Mouse (Mus musculus): ENCODE measurements around the gene Chmp4b.

Chmp4b gene

DNA sequence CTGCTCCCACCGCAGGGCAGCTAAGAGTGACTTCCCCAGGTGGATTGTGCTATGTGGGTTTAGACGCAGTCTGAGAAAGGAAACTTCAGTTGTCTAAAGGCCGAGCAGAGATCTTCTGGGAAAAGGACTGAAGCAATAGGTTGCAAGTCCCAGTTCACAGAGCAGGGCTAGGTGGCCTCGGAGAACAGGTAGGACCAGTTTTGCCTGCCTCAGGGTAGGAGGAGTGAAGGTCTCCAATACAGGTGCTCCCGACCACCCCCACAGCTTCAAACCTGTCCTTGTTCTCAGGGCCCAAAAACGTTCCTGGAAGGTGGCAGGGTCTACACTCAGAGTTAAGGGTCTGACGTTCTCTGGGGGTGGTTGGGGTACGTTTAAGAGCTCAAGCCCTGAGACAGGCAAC, at the start of gene Chmp4b:
TSS of gene Chmp4b (plus strand) at position 343 of the 400 bp plus-strand sequence.
- DNase-seq = no peak

DNA sequence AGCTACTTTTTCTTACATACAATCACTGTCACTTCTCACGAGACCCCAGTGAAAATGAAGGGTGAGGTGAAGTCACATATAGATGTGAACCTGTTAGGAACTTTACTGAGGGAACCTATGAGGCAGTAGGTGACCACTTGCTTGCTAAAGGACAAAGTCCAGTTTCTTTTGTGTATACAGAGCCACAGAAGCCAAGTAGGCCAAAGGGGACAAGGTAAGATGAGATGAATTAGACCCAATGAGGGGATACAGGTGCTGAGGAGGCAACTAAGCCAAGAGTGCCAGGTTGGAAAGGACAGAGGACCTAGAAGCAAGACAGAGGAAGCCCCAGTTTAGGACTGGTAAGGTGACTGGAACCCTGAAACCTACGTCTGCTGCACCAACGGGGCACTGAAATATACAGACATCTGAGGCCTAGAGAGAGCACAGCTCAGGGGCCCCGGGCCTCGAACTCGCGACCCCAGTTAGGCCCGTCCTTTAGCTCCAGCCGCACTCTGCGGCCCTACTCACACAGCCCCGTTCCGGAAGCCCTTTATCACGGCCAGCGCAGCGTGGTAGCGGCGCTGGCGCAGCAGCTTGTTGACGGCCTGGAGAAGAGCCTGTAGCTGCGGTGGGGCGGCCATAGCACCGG, 48.4 kb upstream of the Chmp4b start:
- no peak for DNase-seq

DNA sequence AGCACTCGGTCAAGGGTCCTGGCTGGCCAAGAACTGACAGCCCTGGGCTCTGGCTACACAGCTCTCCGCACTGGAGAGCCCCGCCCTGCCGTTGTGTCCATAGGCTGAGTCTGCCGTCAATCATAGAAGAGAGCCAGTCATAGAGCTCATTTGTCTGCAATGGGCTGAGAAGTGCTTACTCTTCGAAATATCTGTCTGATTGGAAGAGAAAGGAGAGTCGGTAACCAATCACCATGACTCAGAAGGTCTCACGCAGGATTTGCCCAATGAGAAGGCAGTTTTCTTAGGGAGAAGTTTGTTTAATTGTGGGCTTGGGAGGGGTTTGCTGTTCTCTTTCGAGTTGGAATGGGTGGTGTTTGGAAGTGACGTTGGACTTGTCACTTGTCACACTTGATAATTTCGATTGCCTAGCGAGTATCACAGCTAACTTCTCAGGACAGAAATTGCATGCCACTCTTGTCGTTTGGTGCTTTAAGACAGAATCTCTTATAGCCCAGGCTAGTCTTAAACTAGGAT, 47.8 kb upstream of the Chmp4b start, which contains the start of gene Pxmp4:
TSS of gene Pxmp4 (minus strand) at position 71 of the 516 bp plus-strand sequence.
- peak; percentile 99 for DNase-seq

DNA sequence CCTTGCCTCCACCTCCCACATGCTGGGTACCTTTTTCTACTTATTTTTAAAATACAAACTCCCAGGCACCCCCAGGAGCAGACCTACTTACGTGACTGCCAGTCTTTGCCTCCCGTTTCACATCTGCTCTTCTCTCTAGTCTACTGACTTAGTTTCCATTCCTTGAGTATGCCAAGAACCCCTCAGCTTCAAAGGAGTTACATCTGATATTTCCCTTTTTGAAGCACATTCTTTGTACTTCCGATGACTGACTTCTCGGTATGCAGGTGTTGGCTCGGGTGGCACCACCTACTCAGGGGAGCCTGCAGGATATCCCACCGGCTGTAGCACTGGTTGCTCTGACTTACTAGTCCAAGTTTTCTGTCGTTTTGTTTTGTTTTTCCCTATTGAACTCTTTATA, 47.3 kb upstream of the Chmp4b start:
- no peak for DNase-seq

DNA sequence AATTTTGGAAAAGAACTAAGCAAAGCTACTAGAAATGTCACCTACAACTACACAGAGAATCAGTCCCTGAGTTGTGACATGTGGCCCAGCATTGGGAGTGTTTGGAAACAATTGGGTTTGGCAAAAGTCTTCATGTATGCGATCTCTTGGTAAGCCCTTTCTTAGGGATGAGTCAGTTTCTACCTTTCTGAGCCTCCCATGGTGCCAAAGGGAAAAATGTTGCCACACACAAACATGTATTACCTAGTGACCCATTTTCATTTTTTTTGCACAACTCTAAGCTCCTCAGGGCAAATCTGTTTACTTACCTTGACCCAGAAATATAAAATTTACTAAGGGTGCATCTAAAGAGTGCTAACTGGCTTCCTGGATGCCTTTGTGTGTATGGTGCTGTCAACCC, 44.5 kb upstream of the Chmp4b start:
- DNase-seq = no peak

DNA sequence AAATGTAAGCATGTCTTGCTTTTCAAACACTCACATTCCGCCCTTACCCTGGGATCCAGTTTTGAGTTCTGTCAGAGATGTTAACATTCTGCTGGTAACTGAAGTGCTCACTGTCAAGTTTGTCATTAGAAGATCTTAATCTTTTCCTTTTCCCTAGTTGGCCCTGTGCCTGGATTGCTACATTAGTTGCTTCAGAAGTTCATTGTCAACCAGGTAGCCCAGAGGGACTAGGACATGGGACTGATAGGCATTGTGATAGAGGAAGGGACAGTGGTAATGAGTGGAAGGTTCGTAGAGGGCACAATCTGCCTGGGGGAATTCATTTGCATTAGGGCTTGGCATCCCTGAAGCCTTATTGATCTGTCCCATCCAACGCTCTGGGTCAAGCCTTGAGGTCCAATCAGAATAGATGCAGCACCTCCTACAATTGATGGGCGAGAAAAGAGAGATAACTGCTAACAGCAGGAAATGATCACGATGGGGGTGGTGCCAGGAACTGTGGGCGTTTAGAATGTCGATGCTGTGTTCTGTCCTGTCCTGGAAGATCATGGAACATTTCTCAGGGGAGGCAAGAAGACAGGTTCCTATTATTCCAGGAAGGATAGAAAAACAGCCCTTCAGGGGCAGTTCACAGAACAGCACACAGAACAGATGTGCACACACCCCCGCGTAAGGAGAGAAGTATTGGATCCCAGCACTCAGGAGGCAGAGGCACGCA, 42.3 kb upstream of the Chmp4b start:
- DNase-seq = no peak

DNA sequence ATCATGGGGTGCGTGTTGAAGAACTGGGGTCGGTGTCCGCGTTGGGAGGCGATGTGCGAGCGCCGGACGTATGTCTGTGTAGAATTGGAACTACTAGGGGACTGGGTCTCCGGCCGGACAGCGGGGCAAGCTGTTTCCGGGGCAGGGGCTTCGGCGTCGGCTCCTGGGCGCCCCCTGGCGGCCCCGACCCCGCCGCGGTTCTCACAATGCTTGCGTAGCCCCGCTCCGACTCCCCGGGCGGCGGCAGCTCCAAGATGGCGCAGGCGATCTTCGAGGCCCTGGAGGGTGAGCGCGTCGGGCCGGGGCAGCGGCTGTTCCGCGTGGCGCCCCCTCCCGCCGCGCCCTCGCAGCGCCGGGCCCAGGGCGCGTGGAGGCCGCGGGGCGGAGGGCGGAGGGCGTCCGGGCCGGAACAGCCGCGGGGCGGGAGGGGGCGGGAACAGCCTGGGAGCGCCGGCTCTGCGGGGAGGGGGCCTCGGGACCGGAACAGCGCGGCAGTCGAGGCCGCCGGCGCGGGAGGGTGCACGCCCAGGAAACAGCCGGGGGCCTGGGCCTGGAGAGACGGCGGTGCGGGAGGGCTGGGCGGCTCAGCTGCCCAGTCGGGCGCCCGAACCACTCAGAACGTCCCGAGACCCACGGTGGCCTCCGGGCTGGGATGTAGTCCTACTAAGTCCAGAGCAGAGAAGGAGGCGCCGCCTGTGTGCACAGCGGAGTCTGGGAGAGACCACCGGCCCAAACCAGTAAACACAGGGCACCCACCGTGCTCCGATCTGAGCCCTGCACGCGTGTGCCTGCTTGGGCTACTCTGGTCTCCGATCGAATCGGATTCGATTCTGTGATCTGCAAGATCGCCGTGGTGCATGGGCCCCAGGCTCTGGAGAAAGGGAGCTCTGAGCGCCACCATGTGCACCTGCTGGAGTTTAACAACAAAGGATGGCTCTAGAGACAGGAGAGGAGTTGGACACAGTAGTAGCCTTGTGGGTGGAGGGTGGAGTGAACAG, 38.1 kb upstream of the Chmp4b start, which contains the start of the genes Zfp341 and 4930519P11Rik:
TSS of gene Zfp341 (plus strand) at position 180 of the 998 bp plus-strand sequence.
TSS of gene 4930519P11Rik (minus strand) at position 320 of the 998 bp plus-strand sequence.
- DNase-seq = peak; percentile 86

DNA sequence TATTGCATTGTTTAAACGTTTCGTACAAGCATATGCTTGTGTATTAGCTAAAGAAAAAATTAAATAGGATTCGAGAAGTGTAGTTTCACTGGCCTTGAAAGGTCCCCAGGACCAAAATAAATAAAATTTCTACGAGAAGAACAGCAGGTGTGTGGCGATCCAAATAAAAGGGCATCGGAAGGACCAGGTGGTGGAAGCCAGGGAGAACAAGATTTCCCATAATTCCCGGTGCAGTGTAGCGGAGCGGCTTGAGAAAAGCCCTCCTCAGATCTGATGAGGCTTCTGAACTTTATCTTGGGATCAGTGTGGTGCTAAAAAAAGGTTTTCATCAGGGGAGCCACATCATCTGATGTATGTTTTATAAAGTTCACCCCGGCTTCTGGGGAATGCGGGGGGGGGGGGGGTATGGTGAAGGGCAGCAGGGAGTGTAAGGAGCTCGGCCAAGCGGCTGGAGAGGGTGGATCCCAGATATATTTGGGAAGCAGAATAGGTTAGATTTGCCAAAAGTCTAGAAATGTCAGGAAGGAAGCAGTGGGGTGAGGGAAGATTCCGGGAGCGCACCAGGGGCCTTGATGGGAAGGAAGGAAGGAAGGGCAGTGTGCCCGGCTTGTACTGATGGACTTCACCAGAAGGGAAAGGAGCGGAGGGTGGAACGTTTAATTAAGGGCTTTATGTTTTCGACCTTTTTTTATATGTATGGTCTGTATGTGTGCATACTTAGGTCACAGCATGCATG, 36.5 kb upstream of the Chmp4b start:
- no peak for DNase-seq

DNA sequence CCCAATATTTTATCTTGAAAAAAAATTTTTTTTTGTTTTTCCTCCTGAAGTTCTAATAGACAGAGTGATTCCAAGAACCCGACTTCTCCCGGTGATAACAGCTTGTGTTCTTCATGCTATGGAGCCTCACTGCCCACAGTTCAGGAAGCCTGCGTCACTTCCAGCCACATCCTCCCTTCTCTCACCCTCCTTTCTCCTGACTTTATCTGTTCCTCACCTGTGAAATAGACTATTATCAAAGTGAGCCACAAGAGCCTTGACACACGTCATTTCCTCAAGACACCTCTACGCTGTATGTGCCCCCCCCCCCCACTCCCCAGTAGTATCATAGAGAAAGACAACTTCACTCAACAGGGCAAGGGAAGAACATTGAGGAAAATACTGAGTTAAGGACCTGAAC, 35.8 kb upstream of the Chmp4b start:
- DNase-seq = no peak

DNA sequence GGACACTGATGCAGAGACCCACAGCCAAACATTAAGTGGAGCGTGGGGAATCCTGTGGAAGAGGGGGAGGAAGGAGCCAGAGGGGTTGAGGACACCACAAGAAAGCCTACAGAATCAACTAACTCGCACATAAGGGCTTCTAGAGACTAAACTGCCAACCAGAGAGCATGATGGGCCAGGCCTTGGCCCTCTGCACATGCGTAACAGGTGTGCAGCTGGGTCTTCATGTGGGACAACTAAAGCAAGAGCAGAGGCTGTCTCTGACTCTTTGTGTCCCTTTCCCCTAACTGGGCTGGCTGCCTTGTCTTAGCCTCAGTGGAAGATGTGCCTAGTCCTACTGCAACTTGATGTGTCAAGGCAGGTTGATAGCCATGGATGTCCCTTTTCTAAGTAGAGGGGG, 34.4 kb upstream of the Chmp4b start:
- DNase-seq = no peak

DNA sequence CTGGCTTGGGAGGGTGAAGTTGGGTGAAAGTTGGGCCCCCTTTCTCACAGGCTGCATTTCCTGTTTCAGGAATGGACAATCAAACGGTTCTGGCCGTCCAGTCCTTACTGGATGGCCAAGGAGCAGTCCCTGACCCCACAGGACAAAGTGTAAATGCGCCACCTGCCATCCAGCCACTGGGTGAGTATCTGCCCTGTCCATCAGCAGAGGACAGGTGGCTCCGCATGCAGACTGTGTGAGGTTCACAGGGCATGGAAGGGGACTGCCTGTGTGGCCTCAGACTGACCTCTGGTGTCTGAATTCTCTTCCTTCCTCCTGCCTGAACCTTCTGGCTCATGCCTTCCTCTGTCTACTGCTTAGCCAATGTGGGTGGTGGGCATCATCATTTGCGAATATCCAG, 29.8 kb upstream of the Chmp4b start:
- no peak for DNase-seq

DNA sequence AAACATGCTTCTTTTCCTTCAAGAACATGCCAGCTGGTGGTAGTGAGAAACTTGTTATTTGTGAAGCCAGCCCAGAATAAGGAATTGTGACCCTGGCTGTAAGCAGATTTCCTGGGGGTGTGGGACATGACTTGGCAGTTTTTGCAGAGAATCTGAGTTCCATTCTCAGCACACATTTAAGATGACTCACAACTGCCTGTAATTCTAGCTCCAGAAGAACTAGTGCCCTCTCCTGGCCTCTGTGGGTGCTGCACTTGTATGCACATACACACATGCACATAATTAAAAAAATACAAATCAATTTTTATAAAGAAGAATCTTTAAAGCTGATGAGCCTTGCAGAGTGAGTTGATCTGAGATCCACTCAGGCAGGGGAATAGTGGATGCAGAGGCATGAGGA, 27.4 kb upstream of the Chmp4b start:
- no peak for DNase-seq

DNA sequence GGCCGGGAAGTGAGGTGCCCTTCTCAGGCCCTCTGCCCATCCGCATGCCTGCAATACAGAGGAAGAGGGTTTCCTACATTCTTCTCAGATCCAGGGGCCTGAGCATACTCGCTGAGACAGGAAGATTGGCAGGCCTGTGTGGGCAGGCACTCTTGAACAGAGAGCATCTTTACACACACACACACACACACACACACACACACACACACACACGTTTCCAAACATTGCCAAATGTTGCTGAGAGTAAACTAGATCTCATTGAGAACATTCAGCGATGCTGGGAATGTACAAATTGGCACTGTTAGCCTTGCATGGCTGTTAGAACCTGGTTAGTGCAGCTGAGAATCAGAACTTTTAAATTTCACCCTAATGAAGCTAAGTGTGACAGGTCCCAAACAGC, 21.0 kb upstream of the Chmp4b start:
- no peak for DNase-seq

DNA sequence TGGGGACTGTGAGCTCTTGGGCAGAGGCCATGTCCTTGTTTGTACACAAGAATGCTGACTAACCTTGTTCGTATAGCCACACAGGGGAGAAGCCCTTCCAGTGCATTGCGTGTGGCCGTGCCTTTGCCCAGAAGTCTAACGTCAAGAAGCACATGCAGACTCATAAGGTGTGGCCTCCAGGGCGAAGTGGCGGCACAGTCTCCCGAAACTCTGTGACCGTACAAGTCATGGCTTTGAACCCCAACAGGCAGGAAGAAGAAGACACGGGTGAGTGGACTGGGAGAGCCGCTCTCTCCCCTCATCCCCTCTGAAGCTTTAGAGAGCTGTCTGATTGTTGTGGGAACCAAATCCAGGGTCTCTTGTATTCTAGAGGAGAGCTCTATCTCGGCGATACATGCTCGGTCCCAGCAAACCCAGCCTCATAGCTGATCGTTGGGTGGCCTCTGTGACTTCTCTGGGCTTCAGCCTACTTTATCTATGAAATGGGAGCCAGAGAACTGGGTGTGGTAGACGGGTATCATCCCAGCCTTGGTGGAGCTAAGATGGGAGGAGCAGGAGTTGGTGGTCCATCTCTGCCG, 19.2 kb upstream of the Chmp4b start:
- no peak for DNase-seq

DNA sequence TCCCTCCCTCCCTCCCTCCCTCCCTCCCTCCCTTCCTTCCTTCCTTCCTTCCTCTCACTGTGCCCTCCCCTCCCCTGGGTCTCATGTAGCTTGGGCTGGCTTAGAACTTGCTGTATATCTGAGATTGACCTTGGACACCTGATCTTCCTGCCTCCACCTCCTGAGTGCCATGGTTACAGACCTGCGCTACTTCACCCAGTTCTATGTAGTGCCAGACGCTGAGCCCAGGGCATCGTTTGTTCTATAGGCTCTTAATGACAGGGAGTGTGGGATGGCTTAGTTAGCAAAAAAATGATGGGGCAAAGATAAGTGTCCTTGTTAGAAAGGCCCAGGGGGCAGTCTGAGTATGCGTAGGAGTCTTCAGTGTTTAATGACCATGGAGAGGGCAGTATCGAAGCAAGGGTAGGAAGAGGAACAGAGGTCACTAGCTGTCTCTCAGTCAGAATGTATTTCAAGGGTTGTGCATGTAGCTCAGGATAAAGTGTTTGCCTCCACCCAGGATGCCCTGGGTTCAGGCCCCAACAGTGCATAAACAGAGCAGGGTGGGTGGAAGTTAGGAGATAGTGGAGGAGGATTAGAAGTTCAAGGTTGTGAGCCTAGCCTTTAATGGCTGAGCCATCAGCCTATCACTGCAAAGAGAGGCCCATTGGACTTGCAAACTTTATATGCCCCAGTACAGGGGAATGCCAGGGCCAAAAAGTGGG, 18.3 kb upstream of the Chmp4b start:
- no peak for DNase-seq

DNA sequence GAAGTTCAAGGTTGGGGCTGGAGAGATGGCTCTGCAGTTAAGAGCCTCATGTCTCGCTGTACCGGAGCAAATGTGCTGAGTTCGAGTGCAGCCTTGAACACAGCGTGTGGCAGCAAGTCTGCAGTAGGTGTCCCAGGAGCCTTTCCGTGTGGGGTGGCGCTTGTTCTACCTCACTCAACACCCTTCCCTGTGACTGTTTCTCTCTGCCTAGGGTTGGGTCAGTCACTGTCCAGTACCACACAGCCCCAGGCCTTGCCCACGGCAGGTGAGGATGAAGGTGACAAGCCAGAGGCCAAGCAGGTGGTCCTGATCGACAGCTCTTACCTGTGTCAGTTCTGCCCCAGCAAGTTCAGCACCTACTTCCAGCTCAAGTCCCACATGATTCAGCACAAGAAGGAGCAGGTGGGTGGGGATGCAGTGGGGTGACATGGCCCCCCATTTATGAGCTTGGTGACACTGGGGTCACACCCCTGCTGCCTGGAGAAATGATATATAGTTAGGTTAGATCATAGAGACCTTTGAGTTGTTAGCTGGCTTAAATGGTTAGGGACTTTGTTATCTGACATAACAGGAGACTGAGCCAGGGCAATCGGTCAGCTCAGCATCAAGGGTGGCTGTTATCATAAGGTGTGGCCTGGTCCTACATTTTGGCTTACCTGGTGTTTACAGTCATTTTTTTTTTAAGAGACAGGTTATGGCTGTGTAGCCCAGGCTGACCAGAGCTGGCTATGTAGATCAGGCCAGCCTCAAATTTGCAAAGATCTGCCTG, 17.4 kb upstream of the Chmp4b start:
- no peak for DNase-seq

DNA sequence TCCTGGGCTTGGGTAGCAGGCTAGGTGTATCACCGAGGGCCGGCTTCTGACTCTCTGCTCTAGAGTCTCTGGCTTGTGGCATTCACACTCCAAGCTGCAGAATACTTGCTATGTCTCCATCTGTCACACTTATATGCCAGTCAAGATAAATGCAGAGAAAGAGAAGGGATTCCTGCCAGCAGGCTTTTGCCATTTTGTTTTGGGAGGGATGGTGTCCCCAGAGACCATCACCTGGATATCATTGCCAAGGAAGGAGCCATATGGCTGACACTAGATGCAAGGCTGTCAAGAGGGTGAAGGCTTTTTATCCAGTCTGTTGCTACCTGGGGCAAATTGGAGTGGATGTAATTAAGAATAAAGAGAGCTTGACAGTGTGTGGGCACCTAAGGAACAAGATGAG, 15.7 kb upstream of the Chmp4b start:
- no peak for DNase-seq

DNA sequence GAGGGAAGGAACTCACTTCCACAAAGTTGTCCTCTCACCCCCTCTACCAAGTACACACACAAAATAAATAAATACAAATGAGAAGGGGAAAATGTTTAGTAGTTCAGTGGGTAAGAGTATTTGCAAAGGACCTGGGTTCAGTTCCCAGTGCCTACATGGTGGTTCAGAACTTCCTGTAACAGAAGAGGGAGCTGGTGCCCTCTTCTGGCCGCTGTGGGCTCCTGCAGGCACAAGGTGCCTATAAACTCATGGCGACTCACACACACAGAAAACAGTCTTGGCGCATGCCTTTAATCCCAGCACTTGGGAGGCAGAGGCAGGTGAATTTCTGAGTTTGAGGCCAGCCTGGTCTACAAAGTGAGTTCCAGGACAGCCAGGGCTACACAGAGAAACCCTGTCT, 13.0 kb upstream of the Chmp4b start:
- DNase-seq = no peak

DNA sequence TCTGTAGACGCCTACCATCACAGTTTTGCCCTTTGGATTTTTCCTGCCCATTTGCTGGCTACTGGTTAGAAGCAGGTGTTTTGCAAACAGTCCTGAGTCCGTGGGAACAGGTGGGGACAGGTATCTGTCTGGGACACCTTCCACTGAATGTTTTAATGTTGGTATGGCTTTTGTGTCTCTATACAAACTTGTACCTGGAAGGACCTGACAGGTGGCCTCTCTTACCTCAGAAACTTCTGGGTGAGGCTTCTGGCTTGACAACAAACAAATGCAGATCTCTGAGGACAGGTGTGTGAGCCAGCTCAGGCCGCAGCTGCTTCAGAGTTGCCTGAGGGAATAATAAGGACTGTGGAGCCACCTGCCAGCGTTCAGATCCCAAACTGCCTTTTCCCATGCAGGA, 12.4 kb upstream of the Chmp4b start:
- no peak for DNase-seq

DNA sequence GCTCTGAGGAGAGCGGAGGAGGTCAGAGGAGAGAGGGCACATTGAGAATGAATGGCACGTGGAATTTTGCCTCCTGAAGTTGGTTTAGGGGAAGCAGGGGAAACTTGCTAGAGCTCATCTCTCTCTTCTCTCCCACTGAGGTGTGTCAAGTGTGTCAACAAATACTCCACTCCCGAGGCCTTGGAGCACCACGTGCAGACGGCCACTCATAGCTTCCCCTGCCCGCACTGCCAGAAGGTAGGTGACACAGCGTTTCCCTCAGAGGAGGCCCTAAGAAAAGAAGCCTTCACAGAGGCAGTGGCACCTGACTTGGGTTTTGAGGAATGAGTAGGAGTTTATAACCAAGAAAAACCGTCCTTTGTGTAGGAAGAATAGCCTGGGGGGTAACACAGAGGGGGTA, 10.3 kb upstream of the Chmp4b start:
- no peak for DNase-seq
